Mouse (Mus musculus) ZHBTc4 (cell line): Measurements from ENCODE around the gene Mul1.
"Not testable (repeated sequence)": the region's sequence is repeated elsewhere in the genome, so short reads cannot be mapped to it uniquely, and the experiment has no call there.

Experiments
- DNase-seq: peaks from one replicate; pipeline ENCODE4 v3.0.0-alpha.2; 2011; ENCODE audit warnings: low read depth, low spot score

The Mul1 gene

GRCm38 (mm10) chr4:138434347-138435316 lies at the start of gene Mul1:
TSS of gene Mul1 (plus strand) at chr4:138434671.
- peak; percentile 98 for DNase-seq

- DNase-seq = no peak
These were observed 40.8 kb upstream of the Mul1 start for GRCm38 (mm10) chr4:138393703-138394102.

GRCm38 (mm10) chr4:138395087-138395970 lies 39.1 kb upstream of the Mul1 start:
- peak; percentile 79 for DNase-seq

GRCm38 (mm10) chr4:138395971-138396645 lies 38.4 kb upstream of the Mul1 start, which contains the start of gene Fam43b:
TSS of gene Fam43b (minus strand) at chr4:138396528.
- peak; percentile 90 for DNase-seq

GRCm38 (mm10) chr4:138396711-138397110 lies 37.8 kb upstream of the Mul1 start:
- DNase-seq = no peak

GRCm38 (mm10) chr4:138404806-138405205 lies 29.7 kb upstream of the Mul1 start:
- peak; percentile 75 for DNase-seq

GRCm38 (mm10) chr4:138407479-138408194 lies 26.8 kb upstream of the Mul1 start:
- peak; percentile 51 for DNase-seq

GRCm38 (mm10) chr4:138411011-138411410 lies 23.5 kb upstream of the Mul1 start:
- peak; percentile 85 for DNase-seq

- DNase-seq = no peak
These were observed 22.9 kb upstream of the Mul1 start for GRCm38 (mm10) chr4:138411504-138412121.

- no peak for DNase-seq
These were observed 19.7 kb upstream of the Mul1 start for GRCm38 (mm10) chr4:138414725-138415124.

GRCm38 (mm10) chr4:138415991-138416390 lies 18.5 kb upstream of the Mul1 start:
- DNase-seq = no peak

GRCm38 (mm10) chr4:138416414-138416813 lies 18.1 kb upstream of the Mul1 start:
- DNase-seq = peak; percentile 82

GRCm38 (mm10) chr4:138417882-138418281 lies 16.6 kb upstream of the Mul1 start:
- DNase-seq = no peak

GRCm38 (mm10) chr4:138418340-138418957 lies 16.0 kb upstream of the Mul1 start:
- DNase-seq = no peak

GRCm38 (mm10) chr4:138425028-138425427 lies 9.4 kb upstream of the Mul1 start:
- DNase-seq = no peak

GRCm38 (mm10) chr4:138425604-138426003 lies 8.9 kb upstream of the Mul1 start:
- DNase-seq = not testable (repeated sequence)

GRCm38 (mm10) chr4:138426778-138427705 lies 7.4 kb upstream of the Mul1 start:
- peak; percentile 88 for DNase-seq

- DNase-seq = peak; percentile 70
These were observed 4.7 kb upstream of the Mul1 start for GRCm38 (mm10) chr4:138429778-138430177.

GRCm38 (mm10) chr4:138431340-138431739 lies 3.1 kb upstream of the Mul1 start:
- no peak for DNase-seq
